Comparison of ENCODE assay signal across 8 mouse cellular contexts in the genomic region with DNA sequence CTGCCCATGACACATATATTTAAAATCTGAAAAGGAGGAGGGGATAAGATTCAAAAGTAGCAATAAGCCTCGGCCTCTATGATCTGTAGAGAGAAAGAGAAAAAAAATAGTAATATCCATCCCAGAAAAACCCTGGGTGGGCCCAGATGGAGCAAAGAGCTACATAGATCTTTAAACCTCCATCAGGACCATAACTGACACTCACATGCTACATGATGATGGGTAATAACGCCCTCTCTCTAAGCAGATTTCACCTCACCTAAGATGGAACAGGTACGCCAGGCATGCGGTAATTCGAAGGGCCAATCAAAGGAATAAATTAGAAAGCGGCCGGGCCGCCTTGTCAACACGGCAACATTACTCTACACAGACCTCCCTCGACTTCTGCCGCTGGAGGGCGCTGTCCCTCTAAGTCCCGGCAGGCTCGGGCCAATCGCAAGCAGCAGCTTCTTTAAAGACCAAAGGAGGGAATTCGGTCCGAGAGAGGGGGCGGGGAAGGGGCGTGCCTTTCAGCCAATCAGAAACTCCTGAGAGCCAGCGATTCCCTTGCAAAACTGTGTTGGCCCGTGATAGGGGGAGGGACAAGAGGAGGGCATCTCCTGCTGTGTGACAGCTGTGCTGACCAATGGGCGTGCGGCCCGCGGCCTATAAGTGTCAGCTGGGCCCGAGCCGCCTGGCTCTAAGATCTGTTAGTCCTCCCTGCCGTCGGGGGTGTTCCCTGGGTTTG. TPM values are rescaled to one million over a fixed set of nuclear protein-coding genes. Genes with fewer than 3 reads are reported as not detected.
DNase-seq lines count a peak whose midpoint lies in the region; ATAC-seq and TF ChIP-seq lines count a peak whose summit lies in the region.

A gene (plus strand): TSS at position 675 of the 727 bp plus-strand sequence.

- peak; percentile 89 to 92 for DNase-seq in CD8-positive naive resting alpha-beta T cell, adult 2 months (ENCODE audit: low read depth in 2 of 2, low spot score in 2 of 2)
- DNase-seq in c-Kit-positive CD71-negative TER-119-negative erythroid progenitor cells, embryonic 14.5 days (ENCODE audit: low read depth), result peak; percentile 95
- DNase-seq in forebrain, embryonic 10.5 days (ENCODE audit: extremely low spot score, low spot score), result peak; percentile 100
- peak; percentile 100 for DNase-seq in kidney, postnatal 36 days

- H3K27me3 ChIP-seq in forebrain, embryonic 10.5 days (ENCODE audit: poor library complexity, severe bottlenecking), result peaks cover 81% of the 10 kb centered on the region
- peaks cover 32% of the 10 kb centered on the region for H3K27me3 ChIP-seq in heart, embryonic 16.5 days (ENCODE audit: control insufficient read depth, insufficient read depth, low read length)
- peaks cover 96% of the 10 kb centered on the region for H3K27me3 ChIP-seq in liver, embryonic 15.5 days
- peaks cover 80% of the 10 kb centered on the region for H3K27me3 ChIP-seq in neural tube, embryonic 13.5 days
- H3K27me3 ChIP-seq in testis, adult 2 months (ENCODE audit: control insufficient read depth, insufficient read depth, low read length), result no peaks in the 10 kb centered on the region

- H3K9ac ChIP-seq in heart, embryonic 16.5 days (ENCODE audit: low read length), result peak within 1 kb of the TSS; percentile 68
- peak within 1 kb of the TSS; percentile 30; the same call in 1 of the 2 replicates for H3K9ac ChIP-seq in liver, embryonic 15.5 days
- H3K9ac ChIP-seq in neural tube, embryonic 13.5 days, result peak within 1 kb of the TSS; percentile 60

- 3% methylated on average over 29 of the region's 29 CpGs for WGBS in forebrain, embryonic 10.5 days
- WGBS in heart, embryonic 16.5 days, result 3% methylated on average over 29 of the region's 29 CpGs
- 3% methylated on average over 29 of the region's 29 CpGs for WGBS in liver, embryonic 15.5 days (ENCODE audit: insufficient replicate concordance)
- WGBS in neural tube, embryonic 13.5 days, result 4% methylated on average over 29 of the region's 29 CpGs

- TF ChIP-seq CTCF in testis, adult 2 months (IDR thresholded peaks at IDR 0.05; ENCODE audit: control insufficient read depth, insufficient read depth, insufficient replicate concordance, low read depth, low read length), result peak; percentile 88

- H3K4me3 ChIP-seq in forebrain, embryonic 10.5 days, result peak within 1 kb of the TSS; percentile 58
- H3K4me3 ChIP-seq in heart, embryonic 16.5 days (ENCODE audit: low read length), result peak within 1 kb of the TSS; percentile 58
- H3K4me3 ChIP-seq in liver, embryonic 15.5 days (replicated peaks), result peak within 1 kb of the TSS; percentile 53
- peak within 1 kb of the TSS; percentile 40 for H3K4me3 ChIP-seq in neural tube, embryonic 13.5 days
- peak within 1 kb of the TSS; percentile 88 for H3K4me3 ChIP-seq in testis, adult 2 months (ENCODE audit: control insufficient read depth, low read depth, low read length)

- peak within 1 kb of the TSS; percentile 79 for H3K4me2 ChIP-seq in heart, embryonic 16.5 days (ENCODE audit: low read depth, low read length)
- H3K4me2 ChIP-seq in liver, embryonic 15.5 days, result peak within 1 kb of the TSS; percentile 77
- H3K4me2 ChIP-seq in neural tube, embryonic 13.5 days, result peak within 1 kb of the TSS; percentile 58

- peaks cover 25% of the 10 kb centered on the region for H3K4me1 ChIP-seq in forebrain, embryonic 10.5 days
- H3K4me1 ChIP-seq in heart, embryonic 16.5 days (ENCODE audit: control insufficient read depth, insufficient read depth, low read length), result peaks cover 18% of the 10 kb centered on the region
- peaks cover 21% of the 10 kb centered on the region for H3K4me1 ChIP-seq in liver, embryonic 15.5 days (replicated peaks)
- peaks cover 12% of the 10 kb centered on the region for H3K4me1 ChIP-seq in neural tube, embryonic 13.5 days (replicated peaks)
- H3K4me1 ChIP-seq in testis, adult 2 months (ENCODE audit: control insufficient read depth, insufficient read depth, low read length), result peaks cover 30% of the 10 kb centered on the region

- TF ChIP-seq POLR2A in testis, adult 2 months (IDR thresholded peaks at IDR 0.05; ENCODE audit: control insufficient read depth, low read depth, low read length), result no peak; the same call in 1 of the 2 replicates

- ATAC-seq in heart, embryonic 16.5 days (replicated peaks; ENCODE audit: extremely low read depth, insufficient read depth, low FRiP score), result peak; percentile 98
- peak; percentile 99 for ATAC-seq in liver, embryonic 15.5 days (ENCODE audit: insufficient read depth)
- ATAC-seq in neural tube, embryonic 13.5 days (ENCODE audit: low read depth), result peak; percentile 98

- no peaks in the 10 kb centered on the region for H3K9me3 ChIP-seq in forebrain, embryonic 10.5 days
- no peaks in the 10 kb centered on the region for H3K9me3 ChIP-seq in heart, embryonic 16.5 days (replicated peaks; ENCODE audit: control insufficient read depth, low read length)
- H3K9me3 ChIP-seq in liver, embryonic 15.5 days (replicated peaks), result no peaks in the 10 kb centered on the region
- H3K9me3 ChIP-seq in neural tube, embryonic 13.5 days, result no peaks in the 10 kb centered on the region

- H3K36me3 ChIP-seq in forebrain, embryonic 10.5 days (replicated peaks), result no peaks in the 10 kb centered on the region
- no peaks in the 10 kb centered on the region for H3K36me3 ChIP-seq in heart, embryonic 16.5 days (ENCODE audit: control insufficient read depth, insufficient read depth)
- no peaks in the 10 kb centered on the region for H3K36me3 ChIP-seq in liver, embryonic 15.5 days (replicated peaks)
- no peaks in the 10 kb centered on the region for H3K36me3 ChIP-seq in neural tube, embryonic 13.5 days
- H3K36me3 ChIP-seq in testis, adult 2 months (ENCODE audit: control insufficient read depth, insufficient read depth, low read length), result no peaks in the 10 kb centered on the region

- peak within 1 kb of the TSS; percentile 76 for H3K27ac ChIP-seq in forebrain, embryonic 10.5 days
- H3K27ac ChIP-seq in heart, embryonic 16.5 days (ENCODE audit: low read length), result no peak within 1 kb of the TSS
- H3K27ac ChIP-seq in liver, embryonic 15.5 days (replicated peaks), result no peak within 1 kb of the TSS
- no peak within 1 kb of the TSS for H3K27ac ChIP-seq in neural tube, embryonic 13.5 days (replicated peaks)
- no peak within 1 kb of the TSS for H3K27ac ChIP-seq in testis, adult 2 months (ENCODE audit: control insufficient read depth, insufficient read depth, low read depth, low read length)

RNA-seq across cellular contexts. Expression of the gene that starts here (rescaled TPM):
- 0.71 and 1.2 TPM in 2 replicates for polyA plus RNA-seq in forebrain, embryonic 10.5 days (2016; fragmentation: Nextera tagmentation; extraction: Ambion mirVana)
- 1.0 and 1.3 TPM in 2 replicates for polyA plus RNA-seq in heart, embryonic 16.5 days (2015; fragmentation: Nextera tagmentation; extraction: Ambion mirVana)
- polyA plus RNA-seq in liver, embryonic 15.5 days (2015; fragmentation: Nextera tagmentation; extraction: Ambion mirVana), result 0.15 and 0.21 TPM in 2 replicates
- polyA plus RNA-seq in neural tube, embryonic 13.5 days (2015; fragmentation: Nextera tagmentation; extraction: Ambion mirVana), result 0.14 and 0.33 TPM in 2 replicates
- polyA plus RNA-seq in testis, adult 2 months (2012; rRNA removed), result 35.7 and 45.4 TPM in 2 replicates

Comparison
In these comparisons a context has a peak if more than half of its experiments do, and no peak if none do; other contexts are left out.
1. RNA of the gene that starts here (polyA plus RNA-seq): 35.7 to 45.4 TPM in testis, adult 2 months; 1.0 to 1.3 TPM in heart, embryonic 16.5 days, 0.71 to 1.2 TPM in forebrain, embryonic 10.5 days, 0.15 to 0.21 TPM in liver, embryonic 15.5 days and 0.14 to 0.33 TPM in neural tube, embryonic 13.5 days; every median in the first group is over 10 times any median in the second.
2. Peak in ATAC-seq, H3K4me3 ChIP-seq, H3K9ac ChIP-seq and H3K4me2 ChIP-seq in liver, embryonic 15.5 days; RNA of the gene not detected or under 1 TPM.
3. Peak in ATAC-seq, H3K4me3 ChIP-seq, H3K9ac ChIP-seq and H3K4me2 ChIP-seq in neural tube, embryonic 13.5 days; RNA of the gene not detected or under 1 TPM.
4. Peak in every context shown above with its lines, with median percentiles within 50 percentile points of each other: DNase-seq, H3K4me3 ChIP-seq, ATAC-seq, H3K4me2 ChIP-seq and H3K9ac ChIP-seq.